Mouse (Mus musculus) MEL-GATA-1-ER (cell line): ENCODE data around the gene Irf2bp1.

ENCODE experiments used
- DNase-seq: peaks from one replicate; pipeline ENCODE4 v3.0.0-alpha.2; 2012; ENCODE audit warnings: low read depth; ENCODE audit errors: extremely low read depth

Gene Irf2bp1

GRCm38 (mm10) chr7:19024581-19025255, 20.9 kb downstream of the Irf2bp1 start:
- no peak for DNase-seq

GRCm38 (mm10) chr7:19028067-19028466, 24.2 kb downstream of the Irf2bp1 start:
- no peak for DNase-seq

DNA sequence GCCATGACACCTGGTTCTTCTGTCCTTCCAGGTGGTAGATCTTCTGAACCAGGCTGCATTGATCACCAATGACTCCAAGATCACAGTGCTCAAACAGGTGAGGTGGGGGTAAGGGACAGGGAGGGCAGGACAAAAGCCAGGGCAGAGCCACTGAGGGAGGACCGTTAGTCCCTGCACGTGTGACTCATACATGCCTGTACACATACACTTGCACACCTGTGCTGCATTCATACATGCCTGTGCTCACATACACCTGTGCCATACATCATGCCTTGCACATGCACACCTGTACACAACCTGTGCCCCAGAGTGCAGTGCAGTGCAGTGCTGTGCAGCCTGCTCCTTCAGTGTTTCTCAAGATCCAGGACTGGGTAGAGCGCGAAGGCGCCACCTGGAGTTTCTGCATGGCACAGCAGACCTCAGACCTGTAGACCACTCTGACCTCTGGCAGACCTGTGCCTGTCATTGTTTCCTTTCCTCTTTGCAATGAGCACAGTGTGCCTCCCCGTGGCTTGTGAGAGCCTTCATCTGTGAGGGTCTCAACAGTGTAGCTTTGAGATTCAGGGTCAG, 25.3 kb downstream of the Irf2bp1 start:
- no peak for DNase-seq

DNA sequence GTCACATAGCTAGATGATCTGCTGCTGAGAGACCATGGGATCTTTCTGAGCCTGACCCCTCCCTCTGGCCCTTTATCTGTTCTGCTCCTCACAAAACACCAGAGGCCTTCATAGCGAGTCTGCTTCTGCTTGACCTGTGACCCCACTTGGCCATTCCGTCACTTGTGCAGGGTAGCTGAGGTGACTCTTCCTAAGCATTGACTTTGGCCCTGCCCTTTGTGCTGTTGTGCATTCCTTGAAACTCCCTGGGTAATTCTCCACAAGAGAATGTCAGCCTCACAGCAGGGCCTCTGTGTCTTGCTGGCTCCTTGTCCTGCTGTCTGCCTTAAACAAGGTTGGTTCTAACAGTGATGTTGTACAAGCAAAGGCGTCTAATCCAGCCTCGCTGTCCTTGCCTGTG, 27.8 kb downstream of the Irf2bp1 start:
- DNase-seq = no peak

- no peak for DNase-seq
Observed at GRCm38 (mm10) chr7:19044616-19045015, 40.8 kb downstream of the Irf2bp1 start.

DNA sequence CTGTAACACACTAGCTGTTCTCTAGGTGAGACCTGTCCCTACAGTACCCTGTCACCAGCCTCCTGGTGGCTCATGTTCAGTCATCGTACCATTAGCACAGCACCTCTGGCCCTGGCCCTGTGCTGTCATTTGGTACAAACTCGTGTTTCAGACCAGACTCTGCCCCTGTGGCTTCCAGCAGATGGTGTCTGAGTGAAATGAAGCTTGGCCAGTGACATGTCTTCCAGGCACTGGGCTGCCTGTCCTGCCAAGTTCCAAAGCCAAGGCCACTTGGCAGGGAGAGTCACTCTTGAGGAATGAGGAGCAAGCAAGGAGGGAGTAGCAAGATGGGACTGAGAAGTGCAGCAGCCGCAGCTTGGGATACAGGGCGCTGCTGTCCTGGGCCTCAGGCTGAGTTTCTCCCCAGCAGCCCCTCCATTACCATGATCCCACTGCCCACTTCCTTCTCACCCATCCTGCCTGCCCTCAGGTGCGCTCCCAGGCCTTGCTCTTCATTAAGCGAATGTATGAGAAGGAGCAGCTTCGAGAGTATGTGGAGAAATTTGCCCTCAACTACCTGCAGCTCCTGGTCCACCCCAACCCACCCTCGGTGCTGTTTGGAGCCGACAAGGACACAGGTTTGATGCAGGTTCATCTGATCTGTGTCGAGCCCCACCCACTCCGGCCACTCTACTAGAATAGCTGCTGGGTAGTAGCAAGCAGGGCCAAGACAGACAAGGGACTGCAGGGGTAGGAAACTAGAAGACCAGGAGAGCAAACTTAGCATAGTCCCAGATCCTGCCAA, 42.6 kb downstream of the Irf2bp1 start:
- DNase-seq = no peak

- no peak for DNase-seq
Observed at GRCm38 (mm10) chr7:19048006-19048527, 44.2 kb downstream of the Irf2bp1 start.

DNA sequence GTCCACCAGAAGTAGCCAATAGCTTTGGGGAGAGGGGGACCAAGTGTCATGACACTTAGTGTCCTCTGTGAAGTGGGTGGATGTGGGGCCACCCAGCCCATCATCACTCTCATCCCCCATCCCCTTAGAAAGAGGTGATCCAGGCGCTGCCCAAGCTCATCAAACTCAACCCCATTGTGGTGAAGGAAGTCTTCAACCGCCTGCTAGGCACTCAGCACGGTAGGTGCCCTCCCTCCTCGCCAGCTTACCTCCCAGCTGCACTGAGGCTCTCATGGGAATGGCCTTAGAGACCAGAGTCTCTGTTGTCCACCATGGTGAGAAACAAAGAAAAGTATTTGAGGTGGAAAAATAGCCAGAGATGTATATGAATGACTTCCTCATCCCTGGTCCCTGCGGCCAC, 45.4 kb downstream of the Irf2bp1 start:
- DNase-seq = no peak

DNA sequence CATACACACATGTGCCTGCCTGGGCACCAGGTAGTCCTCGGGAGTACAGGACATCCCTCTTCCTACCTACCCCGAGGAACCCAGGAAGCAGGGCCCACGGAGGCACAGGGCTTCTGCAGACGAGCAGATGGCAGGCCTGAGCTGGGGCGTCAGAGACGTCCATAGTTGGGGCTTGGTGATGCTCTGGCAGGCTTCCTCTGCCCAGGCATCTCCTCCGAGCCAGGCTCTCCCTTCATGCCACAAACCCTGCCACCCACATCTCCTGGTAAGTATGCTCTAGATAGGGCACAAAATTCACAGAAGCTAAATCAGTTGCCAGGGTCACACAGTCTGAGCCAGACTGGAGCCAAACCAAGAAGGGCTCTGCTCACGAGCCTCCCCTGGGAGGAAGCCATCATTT, 46.3 kb downstream of the Irf2bp1 start:
- DNase-seq = no peak

DNA sequence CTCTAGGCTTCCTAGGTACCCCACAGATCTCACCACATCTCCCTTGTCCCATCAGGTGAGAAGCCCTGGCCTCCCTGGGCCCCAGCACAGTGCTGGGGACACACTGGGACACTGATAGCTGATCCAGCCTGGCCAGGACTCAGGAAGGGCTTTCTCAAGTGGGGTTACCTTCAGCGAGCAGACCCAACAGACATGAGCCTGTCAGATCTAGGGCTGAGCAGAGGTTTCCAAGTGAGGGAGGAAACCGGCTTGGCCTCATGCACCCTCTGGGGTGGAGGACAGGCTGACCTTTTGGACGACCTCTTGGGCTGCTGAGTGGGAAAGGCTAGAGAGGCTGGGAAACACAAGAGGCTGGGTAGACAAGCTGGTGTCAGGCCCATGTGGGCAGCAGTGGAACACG, 47.3 kb downstream of the Irf2bp1 start:
- no peak for DNase-seq

DNA sequence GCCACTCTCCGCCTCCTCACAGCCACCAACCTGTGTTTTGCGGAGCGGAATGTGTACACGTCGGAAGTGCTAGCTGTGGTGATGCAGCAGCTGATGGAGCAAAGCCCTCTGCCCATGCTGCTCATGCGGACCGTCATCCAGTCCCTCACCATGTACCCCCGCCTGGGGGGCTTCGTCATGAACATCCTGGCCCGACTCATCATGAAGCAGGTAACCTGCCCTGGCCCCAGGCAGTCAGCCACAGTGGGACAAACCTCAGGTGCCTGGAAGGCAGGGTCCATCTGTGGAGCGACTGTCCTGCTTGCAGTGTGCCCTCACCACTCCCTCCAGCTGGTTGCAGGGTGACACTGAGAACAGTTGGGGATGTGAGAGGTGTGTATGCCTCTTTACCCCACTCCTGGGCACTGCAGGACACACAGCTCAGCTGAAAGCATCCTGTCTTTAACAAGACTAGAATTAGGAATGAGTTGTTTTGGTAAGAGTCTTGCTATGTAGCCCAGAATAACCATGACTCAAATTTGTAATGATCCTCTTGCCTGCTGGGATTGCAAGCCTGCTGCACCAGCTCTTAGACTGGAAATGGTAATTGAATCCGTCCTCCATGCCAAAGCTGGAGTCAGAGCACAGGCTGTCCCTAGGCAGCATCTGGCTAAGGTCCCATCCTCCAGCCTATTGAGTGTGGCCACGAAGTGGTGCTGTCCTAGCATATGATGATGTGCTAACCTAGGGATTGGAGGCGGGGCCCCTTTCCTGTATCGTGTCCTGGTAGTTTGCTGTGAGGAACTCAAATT, 48.7 kb downstream of the Irf2bp1 start:
- DNase-seq = no peak

GRCm38 (mm10) chr7:19053136-19053532, 49.3 kb downstream of the Irf2bp1 start:
- no peak for DNase-seq

- no peak for DNase-seq
Observed at GRCm38 (mm10) chr7:19054047-19054776, 50.4 kb downstream of the Irf2bp1 start, which contains the start of gene Rsph6a. Gene Rsph6a (plus strand): TSS chr7:19054690.

DNA sequence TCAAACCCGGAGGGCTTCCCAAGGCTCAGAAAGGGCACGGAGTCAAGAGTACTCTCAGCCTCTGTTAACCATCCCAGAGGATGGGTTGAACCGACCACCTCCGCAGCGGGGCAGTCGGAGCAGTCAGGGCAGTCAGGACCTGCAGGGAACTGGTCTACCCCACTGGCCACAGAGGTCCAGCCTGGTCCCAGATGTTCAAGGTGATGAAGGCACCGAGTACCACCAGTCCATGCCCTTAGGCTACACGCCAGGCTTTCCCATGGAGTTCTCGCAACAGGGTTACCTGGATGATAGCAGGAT, 50.9 kb downstream of the Irf2bp1 start:
- no peak for DNase-seq

DNA sequence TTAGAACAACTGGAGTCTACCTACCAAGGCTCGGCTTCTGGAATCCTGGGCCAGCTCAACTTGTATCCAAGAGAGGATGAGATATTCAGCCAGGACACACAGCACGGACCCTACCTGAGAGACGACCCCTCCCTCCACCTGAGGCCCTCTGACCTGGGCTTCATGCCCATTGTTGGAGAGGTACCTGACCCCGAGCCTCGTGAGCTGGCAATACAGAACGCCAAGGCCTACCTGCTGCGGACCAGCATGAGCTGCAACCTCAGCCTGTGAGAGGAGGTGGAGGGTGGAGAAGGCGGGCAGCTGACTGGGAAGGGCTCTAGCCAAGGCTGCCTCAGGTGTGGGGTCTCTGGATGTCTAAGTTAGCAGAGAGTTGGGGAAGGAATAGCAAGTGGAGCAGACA, 51.3 kb downstream of the Irf2bp1 start:
- no peak for DNase-seq
